Mouse (Mus musculus): ENCODE results near the gene Osbpl9.

Osbpl9 gene

DNA sequence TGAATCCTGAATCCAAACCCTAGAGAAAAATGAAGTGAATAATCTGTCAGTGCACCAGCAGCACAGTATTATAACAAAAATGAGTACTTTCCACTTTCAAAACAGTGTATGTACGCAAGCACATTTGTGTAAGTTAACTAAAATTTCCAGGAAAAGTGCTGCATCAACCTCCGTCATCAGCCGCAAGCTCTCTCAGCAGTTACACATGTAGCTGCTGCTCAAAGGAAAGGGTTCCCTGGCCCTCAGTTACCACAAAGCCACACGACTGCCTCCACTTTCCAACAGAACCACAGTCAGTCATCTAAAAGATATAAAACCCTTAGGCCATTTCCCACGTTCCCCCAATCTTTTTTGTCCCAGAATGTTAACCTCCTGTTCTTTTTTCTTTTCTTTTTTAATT lies 99.5 kb downstream of the Osbpl9 start:
- no peak for DNase-seq

- DNase-seq: peak; percentile 19
Measured at GRCm38 (mm10) chr4:109098861-109099260, 103.2 kb downstream of the Osbpl9 start.

DNA sequence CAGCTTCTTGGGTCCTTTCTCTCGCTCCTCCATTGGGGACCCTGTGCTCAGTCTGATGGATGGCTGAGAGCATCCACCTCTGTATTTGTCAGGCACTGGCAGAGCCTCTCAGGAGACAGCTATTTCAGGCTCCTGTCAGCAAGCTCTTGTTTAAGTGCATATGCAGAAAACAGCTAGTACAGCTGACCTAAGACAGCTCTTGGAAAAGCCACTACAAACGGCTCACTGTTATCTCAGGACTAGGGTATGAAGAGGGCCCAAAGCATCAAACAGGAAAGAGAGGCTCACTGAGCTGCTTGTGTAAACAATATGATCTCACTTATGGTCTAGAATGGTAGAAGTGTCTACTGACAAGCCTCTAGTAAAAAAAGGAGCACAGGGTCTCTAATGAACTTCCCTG lies 107.8 kb downstream of the Osbpl9 start:
- no peak for DNase-seq

- peak; percentile 55 for DNase-seq
Measured at GRCm38 (mm10) chr4:109092344-109092743, 109.7 kb downstream of the Osbpl9 start.

- no peak for DNase-seq
Measured at GRCm38 (mm10) chr4:109091241-109091777, 110.8 kb downstream of the Osbpl9 start.

- peak; percentile 75 for DNase-seq
Measured at GRCm38 (mm10) chr4:109089999-109090398, 112.1 kb downstream of the Osbpl9 start.

- DNase-seq: no peak
Measured at GRCm38 (mm10) chr4:109089171-109089570, 112.9 kb downstream of the Osbpl9 start.

DNA sequence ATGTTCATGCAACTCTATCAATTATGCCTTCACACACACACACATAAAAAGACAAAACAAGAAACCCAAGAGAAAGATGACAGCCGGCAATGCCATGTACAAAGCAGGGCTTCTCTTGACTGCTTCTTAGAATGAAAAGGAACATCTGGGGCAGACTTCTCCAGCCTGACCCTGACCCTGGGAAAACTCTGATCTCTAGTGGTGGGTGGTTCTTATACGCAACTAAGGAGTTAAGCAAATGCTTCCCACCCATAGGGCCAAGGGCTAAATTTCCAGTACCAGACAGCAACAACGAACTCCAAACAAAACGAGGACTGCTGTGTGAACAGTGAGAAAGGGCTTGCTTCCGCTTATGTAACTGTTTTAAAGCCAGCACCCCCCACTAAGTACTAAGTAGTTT lies 122.0 kb downstream of the Osbpl9 start:
- DNase-seq: no peak

DNA sequence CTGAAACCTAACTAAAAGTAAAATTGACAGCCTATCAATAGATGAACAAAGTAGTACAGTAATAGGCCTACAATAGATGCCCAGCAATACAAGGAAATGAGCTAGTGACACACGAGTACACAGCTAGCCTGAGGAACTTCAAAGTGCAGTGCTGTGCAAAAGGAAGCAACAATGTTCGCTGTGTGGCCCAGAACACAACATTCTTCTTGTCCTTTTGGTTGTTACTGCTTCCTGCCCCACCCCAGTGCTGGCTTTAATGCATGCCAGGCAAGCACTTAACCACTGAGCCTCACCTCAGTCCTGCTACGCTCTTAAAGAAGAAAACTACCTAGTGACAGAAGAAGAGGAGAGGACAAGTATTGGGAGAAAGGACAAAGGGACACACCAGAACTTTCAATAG lies 122.4 kb downstream of the Osbpl9 start:
- no peak for DNase-seq

GRCm38 (mm10) chr4:109078941-109079340 lies 123.1 kb downstream of the Osbpl9 start:
- no peak for DNase-seq

DNA sequence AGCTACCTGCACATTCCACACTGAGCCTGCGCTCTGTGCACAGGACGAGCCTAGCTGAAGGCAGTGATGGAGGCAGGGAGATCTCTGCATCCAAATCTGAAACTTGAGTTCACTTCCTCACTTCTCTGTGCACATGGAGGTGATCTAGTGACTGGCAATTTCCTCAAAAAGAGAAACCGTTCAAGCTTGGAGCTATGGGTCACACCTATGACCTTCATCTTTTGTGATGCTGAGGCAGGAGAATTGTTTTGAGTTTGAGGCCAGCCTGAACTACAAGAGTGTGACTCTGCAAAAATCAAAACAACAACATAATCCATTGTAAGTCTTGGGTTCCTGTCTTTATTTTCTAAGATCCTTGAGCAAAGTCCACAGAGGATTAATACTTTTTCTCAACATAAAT lies 128.8 kb downstream of the Osbpl9 start:
- DNase-seq: no peak

DNA sequence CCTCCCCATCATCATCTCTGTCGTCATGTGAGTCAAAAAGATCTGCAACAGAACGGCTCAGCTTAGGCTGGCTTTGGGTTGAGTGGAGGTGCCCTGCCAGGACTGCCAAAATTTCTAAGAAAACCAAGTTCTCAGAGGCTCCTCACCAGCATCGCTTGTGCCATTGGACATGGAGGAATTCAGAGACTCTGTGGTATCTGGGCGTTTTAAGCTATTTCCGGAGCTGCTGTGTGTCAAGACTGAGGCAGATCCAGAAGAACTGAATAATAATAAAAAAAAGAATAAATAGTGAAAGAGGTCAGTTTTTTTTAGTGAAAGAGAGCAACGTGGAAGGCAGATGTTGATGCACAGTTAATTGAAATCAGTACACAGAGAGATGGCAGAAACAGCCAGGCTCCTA lies 129.2 kb downstream of the Osbpl9 start:
- no peak for DNase-seq

GRCm38 (mm10) chr4:109065714-109066113 lies 136.4 kb downstream of the Osbpl9 start:
- DNase-seq: no peak

- no peak for DNase-seq
Measured at GRCm38 (mm10) chr4:109064941-109065340, 137.1 kb downstream of the Osbpl9 start.

- DNase-seq: no peak
Measured at GRCm38 (mm10) chr4:109059255-109059821, 142.7 kb downstream of the Osbpl9 start.

DNA sequence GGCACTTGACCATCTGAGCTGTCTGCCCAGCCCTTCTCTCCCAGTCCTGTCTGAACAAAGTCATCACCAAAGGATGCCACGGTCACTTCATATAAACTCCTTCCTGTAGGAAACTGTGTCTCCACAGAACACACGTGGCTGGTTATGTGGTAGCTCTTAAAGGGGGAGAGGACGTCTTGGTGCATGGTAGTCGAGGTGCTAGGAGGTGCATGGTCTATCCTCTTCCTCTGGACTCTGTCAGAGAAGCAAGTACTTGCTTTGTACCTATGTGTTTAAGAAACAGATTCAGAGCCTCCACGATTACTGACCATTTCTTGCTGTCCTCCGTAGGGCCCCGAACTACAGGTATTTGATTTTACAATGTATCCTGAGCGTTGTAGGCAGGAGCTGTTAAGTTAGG lies 144.4 kb downstream of the Osbpl9 start:
- no peak for DNase-seq

DNA sequence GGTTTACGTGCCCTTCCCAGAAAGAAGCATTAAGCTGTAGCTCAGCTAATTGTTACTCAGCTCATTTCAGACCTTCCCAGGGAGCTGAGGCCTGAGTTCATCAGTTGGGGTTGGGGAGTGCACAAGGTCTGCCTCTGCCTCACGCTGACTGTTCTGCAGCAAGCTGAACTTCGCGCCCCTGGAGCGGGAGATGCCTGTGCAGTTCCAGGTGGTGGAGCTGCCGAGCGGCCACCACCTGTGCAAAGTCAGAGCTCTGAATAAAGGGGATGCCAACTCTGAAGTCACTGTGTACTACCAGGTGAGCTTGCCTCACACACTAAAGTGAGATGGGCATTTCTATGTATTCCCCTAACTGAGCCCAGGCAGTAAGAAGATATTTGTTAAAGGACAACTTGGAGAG lies 145.7 kb downstream of the Osbpl9 start:
- no peak for DNase-seq

DNA sequence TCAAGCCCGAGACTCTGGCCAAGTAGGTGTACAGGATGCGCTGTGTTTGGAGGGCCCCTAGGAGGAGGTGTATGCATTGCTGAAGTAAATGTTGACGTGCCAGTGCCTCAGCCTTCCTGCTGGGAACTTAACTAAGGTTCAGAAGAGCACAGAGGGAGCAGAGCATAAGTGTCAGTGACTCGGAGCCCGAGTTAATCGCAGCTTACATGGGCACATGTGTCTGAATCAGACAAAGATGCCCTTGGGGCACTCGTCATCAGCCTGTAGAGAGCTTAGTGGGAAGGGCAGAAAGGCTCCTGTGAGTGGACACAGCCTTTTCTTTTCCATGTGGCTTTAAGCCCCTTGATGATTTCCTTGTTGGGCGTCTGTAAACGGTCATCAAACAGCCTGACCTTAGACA lies 148.1 kb downstream of the Osbpl9 start:
- no peak for DNase-seq

GRCm38 (mm10) chr4:109052282-109052681 lies 149.8 kb downstream of the Osbpl9 start:
- no peak for DNase-seq

DNA sequence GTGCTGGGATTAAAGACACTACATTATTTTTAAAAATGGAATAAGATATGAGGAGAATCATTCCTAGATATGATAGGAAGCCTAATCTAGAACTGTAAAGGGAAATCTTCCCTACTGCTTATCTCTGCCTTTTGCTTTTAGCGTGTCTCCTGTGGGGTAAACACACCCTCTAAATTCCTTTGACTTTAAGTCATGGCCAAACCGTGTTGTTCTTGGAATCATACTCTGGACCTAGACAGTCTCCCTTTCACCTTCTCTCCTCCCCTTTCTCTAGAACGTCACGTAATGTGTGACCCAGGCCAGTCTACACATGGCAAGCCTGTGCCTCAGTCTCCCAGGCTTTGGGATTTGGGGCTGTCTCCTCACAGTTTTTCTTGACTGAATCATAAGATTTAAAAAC lies 153.8 kb downstream of the Osbpl9 start:
- no peak for DNase-seq

- DNase-seq: no peak
Measured at GRCm38 (mm10) chr4:109043756-109044155, 158.3 kb downstream of the Osbpl9 start.

- no peak for DNase-seq
Measured at GRCm38 (mm10) chr4:109043294-109043693, 158.8 kb downstream of the Osbpl9 start.

DNA sequence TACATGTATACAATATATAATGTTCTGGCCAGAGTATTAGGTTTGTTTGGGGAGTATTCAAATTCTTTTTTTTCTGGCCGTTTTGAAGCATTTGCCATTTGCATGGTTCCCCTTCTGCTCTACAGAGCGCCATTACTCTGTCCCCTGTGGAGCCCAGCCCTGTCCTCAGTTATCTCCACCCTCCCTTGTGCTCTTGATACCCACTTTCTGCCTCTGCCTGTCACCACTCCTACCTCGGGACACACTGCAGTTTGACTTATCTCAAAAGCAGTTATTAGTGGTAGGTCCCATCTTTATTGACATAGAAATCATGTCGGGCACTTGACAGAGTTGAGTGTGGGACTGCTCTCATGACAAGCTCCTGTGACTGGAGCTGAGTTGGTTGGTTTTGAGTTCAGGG lies 159.3 kb downstream of the Osbpl9 start:
- DNase-seq: no peak

DNA sequence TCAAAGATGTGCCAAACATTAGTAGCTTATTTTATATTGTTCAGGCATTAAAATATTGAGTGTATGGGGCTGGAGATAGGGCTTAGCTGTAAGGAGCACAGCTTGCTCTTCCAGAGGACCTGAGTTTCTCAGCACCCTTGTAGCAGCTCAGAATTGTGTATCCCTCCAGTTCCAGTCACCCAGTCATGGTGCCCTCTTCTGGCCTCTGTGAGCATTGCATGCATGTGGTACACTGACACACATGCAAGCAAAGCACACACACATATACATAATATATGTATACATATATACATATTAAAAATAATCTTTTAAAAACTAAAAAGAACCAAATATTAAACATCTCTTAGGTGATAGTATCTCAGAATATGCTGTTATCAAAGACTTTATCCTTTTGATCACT lies 165.7 kb downstream of the Osbpl9 start:
- DNase-seq: peak; percentile 80

GRCm38 (mm10) chr4:109030266-109030665 lies 171.8 kb downstream of the Osbpl9 start:
- DNase-seq: no peak
